Mouse (Mus musculus) common myeloid progenitor, adult 5-6 weeks (primary cell): ENCODE data around the gene Cdh12. TPM values are rescaled to one million over a fixed set of nuclear protein-coding genes. Genes with fewer than 3 reads are reported as not detected.
"Not testable (repeated sequence)": the region's sequence is repeated elsewhere in the genome, so short reads cannot be mapped to it uniquely, and the experiment has no call there.

Experiments used
- ATAC-seq: replicated peaks from 2 replicates; pipeline ENCODE4 v1.8.0; 2016; ENCODE audit warnings: low read depth, mild to moderate bottlenecking, moderate TSS enrichment, inconsistent platforms; ENCODE audit not compliant: poor library complexity, severe bottlenecking
- total RNA-seq: library from RNA; stranded (forward); fragments of 200-1000, 187-1606 nt; gene quantifications from 2 replicates; pipeline ENCODE4 v1.2.3, GENCODE M21; 2017

Cdh12 gene
- total RNA-seq, 1 experiment from 2014 or later = not detected

DNA sequence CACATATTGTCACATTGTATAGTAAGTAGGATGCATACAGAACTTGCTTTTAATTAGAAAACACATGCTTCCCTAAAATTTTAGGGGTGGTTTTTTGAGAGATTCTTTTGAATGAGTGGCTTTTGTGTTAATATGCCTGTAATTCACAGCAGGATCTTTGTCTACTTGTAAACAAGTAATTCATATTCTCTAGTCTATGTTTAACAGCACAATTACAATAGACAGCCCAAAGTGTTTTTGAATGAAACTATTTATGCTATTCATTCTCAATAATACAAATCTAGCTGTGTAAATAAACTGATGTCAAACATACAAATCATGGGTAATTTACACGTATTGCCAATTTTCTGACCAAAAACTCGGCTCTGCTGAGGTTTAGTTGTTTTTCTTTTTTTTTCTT is 895.3 kb downstream of the Cdh12 start:
- ATAC-seq = no peak

DNA sequence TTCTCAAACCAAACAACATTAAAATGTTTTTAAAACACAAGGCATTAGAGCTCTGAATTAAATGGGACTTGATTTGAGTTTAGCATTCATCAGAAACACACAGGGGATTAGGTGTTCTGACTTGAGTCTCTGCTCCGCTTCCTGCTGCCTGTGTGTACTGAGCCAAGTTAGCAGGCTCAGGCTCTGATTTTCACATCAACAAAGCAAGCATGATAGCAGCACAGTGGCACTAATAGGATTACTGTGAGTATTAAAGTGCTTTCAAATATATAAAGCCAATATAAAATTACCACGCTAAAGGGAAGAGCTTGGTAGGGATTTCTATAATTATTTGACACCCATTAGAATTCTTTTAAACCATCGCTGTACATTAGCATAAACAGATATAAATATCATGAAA is 895.7 kb downstream of the Cdh12 start:
- no peak for ATAC-seq

DNA sequence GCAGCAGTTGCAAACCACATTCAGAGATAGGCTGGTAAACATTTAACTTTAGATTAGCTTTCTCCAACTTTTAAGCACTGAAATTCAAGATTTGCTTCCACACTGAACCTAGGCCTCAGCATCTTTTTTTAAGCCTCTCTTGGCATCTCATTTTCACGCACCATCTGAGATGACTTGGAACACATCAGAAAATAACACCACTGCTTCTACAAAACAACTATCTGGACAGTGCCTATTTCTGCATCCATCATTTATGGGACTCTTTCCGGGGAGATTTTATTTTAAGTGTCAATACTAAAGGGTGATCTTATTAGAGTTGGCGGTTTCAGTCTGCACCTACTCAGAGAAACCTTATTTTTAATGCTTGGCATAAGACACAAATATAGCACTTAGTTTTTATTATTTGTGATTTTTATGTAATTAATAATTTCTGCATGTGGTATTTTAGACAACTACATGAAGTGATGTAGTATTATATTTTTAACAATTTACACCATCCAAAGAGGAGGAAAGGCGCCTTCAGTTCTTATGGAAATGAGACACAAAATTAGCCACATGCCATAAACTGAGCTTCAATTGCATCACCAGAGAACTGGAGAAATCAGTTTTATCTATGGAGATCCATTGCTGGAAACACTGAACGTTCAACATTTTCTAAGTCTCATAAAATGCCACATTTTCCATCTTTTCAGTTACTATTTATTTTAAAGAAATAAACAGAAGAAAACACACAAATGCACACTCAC is 906.5 kb downstream of the Cdh12 start:
- ATAC-seq = no peak

DNA sequence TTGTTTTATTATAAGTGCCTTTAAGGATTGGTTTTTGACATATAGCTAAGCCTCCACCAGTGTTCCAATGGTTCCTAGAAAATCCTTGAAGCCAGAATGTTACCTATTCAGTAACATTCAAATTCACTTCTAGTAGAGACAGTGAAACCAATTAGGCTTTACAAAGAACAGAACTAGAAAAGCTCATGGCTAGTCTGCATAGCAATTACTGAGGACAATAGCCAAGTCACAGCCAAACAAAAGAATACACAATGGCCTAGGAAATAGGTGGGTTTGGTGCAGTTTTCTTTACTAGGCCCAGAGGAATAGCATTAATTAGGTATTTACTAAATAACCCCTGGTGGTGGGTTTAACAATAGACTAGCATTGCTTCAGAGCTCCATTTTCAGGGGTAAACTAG is 917.3 kb downstream of the Cdh12 start:
- no peak for ATAC-seq

DNA sequence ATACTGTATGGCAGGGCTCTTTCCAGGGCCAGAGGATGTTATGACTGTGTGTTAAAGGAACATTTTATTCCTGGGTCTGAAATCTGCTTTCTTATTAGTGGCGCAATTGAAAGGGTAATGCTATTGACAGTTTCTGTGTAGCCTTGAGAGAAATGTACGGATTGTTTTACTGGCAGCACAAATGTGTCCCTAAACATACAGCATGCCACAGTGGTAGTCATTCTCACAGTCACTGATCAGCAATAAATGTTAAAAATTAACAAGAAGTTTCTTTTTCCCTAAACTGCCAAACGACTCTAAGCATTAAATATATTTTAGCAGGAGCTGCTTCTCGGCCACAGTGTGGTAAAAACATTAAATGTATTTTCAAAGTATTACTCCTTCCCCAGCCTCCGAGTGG is 926.4 kb downstream of the Cdh12 start:
- ATAC-seq = no peak

DNA sequence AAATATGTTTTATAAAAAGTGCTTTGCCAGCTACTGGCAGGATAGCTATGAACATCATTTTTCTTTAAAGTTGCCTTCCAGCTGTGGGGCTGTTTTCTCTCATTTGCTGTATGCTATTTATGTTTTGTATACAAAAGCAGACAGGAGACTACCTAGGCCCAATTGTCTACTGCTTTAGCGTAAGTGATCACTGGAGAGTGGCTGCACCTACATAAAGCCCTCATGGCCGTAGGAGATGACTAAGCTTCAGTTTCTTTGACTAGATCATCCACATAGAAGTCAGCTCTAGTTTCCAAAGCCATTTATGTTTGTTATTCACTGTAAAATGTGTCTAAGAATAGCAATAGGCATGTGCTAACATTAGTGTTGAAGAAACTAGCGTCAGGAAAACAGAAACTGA is 926.8 kb downstream of the Cdh12 start:
- ATAC-seq = no peak

DNA sequence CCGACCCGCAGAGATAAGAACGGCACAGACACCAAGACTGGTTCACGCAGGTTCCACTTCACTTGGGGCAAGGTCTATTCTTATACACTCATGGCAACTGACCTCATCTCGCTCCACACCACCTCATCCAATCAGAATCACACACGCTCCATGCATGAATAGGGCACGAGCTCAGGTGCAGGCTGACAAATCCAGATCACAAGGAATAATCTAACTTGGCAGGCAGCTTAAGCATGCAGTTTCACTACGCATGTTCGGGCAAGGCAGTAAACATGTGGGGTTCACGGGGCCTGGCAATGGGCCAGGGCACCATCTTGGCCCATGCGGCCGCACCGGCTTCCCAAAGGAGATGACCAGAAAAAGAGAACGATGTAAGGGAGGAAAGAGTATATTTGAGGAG is 942.4 kb downstream of the Cdh12 start:
- ATAC-seq = not testable (repeated sequence)

DNA sequence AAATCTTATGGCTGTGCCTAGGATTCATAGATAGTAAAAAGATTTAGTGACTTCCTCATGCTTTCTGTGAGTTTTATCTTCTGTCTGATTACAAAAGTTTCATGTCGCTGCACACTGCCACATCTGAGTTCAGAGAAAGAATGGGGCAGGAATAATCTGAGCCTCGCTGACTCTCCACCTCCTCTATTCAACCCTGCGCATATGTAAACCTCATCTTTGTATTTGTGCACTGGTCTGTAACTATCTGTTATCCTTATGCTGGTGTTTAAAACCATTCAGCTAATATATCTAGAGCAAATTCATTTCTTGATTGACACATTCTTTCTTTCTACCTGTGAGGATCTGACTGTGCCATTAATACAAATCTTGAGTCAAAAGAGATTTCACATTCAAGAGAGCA is 944.0 kb downstream of the Cdh12 start:
- no peak for ATAC-seq

DNA sequence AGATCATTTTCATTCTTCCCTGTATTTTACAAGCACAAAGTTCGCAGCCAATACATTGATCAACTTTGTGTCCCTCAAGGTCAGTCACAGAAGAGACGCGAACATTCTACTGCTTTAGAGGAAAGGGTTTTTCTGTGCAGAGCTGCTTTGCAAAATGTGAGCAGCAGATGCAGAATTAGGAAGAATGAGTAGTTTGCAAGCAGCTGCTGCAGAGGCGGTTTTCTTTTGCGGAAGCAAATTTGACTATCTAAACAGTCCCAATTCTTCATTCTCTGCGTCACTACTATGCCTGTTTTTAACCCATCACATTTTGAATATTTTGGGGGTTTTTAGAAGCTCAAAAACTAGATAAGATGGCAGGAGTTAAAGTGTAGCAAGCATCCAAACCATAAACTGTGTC is 956.1 kb downstream of the Cdh12 start:
- ATAC-seq = no peak

DNA sequence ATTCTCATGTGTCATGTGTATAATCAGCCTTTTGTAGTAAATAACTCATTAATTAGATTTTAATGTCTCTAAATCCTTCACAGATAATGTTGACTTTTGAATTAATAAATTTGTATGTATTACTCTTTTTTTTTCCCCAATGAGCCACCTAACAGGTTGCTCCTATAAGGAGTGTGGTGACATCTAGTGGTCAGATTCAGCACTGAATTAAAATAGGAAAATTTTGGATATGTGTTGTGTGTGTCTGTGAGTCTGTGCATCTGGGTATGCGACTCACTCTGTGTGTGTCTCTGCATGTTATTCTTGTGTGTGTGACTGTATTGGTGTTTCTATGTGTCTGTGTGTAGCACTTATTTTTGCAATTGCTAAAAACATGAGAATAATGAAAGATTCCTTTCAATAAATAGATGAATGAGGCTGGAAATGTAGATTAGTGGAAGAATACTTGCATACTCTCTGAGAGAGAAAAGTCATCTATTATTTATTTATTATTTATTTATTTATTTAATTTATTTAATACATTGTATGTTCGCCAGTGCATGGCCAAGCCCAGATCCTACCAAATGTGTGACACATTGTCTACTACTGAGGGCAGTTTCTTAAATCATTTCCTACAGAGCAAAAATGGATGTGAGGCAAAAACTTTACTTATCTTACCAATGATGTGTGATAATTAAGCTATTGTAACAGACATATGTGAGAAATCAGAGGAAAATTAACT is 958.4 kb downstream of the Cdh12 start:
- ATAC-seq = peak; percentile 54; the same call in 1 of the 2 replicates

DNA sequence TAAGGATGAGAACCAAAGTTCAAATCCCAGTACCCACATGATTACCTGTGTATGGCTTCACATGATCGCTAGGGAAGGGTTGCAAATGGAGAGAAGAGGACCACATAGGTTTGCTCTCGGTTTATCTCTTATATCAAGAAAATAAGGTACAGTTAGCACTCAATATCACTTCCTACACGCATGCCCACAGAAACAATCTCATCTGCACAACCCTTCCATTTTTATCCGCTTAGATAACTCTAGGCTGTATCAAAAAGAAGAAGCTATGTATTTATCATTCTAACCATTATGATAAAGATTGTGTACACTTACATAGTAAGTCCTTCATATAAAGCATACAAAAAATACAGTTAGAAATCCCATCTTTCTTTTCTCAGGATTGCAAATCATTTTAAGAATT is 988.3 kb downstream of the Cdh12 start:
- no peak for ATAC-seq

DNA sequence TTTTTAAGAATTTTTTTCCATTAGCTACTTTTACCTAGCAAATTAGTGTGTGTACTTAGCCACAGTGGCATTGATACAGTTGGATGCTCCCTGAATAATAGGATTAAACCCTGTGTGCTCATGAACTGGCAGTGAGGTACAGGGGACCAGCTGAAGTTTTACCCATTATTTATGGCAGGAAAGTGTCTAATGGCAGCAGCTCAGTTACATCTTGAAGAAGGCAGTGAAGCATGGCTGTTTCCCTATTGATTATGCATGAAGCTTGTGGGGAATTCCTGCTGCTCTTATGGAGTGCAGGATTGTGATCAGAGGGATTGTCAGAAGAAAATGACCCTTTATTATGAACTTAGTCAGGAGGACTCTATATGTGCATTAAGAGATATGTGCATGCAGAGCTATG is 988.9 kb downstream of the Cdh12 start:
- no peak for ATAC-seq

DNA sequence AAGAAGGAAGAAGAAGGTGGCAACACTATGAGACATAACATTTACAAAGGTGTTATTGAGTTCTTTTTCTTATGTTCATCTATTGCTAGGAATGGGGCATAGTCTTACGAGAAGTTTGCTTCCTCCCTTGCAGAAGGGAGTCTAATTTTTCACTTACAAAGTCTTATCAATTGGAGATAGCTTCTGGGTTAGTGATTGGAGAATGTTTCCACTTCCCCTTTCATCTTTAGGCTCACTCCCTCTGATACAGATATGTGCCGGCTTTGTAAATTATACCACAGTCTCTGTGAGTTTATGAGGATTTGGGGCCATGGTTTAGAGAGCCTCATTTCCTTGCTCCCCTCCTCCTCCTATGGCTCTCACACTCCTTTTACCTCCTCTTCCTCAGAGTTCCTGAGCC is 1009.0 kb downstream of the Cdh12 start:
- no peak for ATAC-seq

DNA sequence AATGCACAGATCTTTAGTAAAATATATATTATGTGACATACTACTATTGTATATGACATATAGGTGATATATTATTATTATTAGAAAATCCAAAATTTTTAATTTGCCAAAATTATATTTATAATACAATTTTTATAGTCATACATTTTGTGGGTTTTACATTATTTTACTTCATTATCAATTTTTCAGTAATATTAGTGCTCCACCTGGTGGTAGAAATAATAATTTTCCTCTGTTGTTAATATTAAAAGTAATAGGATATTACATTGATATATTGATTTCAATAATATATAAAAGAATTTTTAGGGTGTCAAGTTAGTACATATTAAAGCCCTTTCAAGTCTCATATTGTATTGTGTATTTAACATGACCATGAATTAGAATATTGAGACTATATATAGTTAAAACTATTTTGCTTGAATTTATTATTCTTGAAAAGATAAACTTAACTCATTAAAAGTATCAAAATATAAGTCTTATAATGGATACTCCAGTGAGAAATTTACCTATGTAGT is 1070.3 kb downstream of the Cdh12 start:
- no peak for ATAC-seq

DNA sequence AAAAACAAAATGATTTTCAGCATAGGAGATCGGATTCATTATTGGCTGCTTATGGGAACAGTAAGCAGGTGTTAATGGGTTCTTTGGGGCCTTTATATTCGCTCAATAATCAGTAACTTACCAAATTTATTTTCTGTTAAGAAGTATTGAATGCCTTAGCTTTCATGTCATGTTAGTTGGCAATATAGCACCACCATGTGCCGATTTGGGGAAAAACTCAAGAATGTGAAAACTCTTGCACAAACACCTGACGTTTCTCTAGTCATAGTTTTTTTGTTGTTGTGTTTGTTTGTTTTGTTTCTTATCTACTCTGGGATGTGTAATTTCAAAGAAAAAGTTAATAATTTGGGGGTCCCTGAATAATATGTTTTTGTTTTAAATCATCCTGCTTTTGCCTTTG is 1081.7 kb downstream of the Cdh12 start:
- ATAC-seq = no peak

DNA sequence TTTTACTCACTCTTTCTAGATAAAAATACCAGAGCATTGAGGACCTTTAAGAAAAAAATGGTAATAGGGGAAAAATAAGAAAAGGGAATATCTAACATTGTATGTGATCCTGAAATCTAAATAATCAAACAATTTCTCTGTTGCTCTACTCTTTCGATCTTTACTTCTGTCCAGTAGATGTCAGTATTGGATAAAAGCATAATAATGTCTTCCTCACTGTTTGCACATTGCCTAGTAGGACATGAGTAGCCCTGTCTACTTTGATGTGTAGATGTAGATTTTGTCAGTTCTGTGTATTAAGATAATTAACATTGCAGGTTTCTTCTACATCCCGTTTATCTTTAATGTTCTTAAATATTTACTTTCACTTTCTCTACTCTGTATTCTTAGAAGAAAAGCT is 1087.8 kb downstream of the Cdh12 start:
- no peak for ATAC-seq

DNA sequence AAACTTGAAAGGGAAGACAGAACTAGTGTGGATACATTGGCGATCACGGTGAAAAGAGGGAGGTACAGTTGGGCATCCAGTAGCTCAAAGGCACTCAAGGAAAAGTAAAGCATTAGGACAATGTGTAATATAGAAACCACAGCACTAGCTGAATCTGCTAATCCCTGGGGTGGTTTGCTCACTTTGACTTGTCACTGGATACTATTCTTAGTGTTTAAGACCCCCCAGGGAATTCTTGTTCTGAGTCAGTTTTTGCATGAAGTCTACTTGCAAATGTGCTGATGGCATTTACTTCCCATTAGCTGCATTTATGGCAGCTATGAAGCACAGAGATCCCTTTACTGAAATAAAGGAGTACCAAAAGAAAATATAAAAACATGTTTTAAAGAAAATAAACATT is 1095.7 kb downstream of the Cdh12 start:
- no peak for ATAC-seq

DNA sequence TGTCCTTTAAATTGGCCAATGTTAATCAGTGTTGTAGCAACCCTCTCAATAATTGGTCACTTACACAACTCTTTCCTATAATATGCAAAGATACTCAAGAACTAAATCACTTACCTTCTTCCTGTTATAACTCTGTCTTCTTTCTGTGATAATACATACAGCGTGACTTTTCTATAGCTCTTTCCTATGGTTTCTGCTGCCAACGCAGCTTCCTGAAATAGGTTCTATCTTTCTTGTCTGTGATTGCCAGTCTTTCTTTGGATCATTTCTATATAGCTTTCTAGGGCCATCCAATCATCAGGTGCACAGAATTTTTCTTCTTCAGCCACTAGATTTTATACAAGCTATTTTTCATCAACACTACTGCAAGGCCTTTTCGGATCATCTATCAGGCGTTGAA is 1106.9 kb downstream of the Cdh12 start:
- no peak for ATAC-seq

DNA sequence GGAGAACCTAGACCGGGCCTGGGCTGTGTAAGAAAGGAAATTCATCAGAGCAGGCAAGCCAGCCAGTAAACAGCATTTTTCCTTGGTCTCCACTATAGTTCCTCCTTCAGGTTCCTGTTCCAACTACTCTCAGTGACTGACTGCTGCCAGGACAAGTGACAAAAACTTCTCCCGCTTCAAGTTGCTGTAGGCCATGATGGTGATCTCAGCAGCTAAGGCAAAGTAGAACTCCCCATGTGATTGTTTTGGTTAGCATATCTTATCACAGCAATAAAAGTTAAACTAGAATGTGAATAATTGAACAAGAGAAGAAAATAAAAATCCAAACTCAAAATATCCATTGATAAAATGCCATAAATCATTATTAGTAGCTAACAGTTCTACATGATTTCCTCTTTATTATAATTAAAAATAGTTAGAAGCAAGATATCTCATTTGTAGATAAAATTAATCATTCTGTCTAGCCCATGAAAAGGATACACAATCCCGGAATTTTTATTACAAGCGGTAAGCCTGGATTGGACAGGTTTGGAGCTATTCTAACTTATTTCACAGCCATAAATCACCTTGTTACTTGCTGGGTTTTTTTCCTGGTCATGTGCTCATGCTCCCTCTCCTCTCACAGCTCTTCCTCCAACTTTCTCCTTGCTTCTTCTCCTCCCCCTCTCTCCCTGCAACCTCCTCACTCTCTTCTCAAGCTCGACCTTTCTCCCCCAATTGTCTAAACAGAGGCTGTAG is 1117.4 kb downstream of the Cdh12 start:
- ATAC-seq = no peak

DNA sequence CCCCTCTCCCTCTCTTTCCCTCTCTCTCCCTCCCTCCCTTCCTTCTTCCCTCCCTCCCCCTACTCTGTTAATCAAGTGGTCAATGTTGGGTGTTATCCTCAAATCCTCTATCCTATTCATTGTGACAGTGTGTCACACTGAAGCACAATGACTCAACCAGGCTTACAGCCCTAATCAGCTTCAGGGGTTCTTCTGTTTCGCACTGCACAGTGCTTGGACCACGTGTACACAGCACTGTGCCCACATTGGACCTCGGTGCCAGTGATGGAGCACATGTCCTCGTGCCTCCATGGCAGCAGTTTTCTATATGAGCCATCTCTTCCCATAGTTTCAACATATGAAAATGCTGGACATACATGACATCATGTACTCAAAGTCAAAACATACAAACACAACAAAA is 1155.4 kb downstream of the Cdh12 start:
- ATAC-seq = no peak
